Comparison of ENCODE assay signal across 30 mouse cellular contexts in the genomic region with DNA sequence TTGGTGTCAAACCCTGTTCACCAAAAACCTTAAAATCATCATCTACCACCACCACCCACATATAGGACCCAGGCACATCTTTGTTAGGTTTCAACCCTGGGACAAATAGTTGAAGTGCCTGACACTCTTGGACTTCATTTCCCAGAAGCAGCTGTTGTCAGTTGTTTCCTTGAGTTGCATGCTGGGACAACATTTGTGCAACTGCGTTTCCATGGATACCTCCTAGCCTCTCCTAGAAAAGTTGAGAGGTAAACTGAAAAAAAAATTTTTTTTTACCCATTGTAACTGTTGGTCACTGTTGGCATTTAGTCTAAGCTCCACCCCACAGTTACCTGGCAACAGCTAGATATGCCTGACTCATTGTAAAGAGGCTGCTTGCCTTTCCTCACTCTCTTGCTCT. TPM values are rescaled to one million over a fixed set of nuclear protein-coding genes. Genes with fewer than 3 reads are reported as not detected.
A peak's percentile ranks its signal among the peaks of the same experiment; 100 is the strongest.
DNase-seq lines count a peak whose midpoint lies in the region.
"Had no signal": no experiment of that assay in that cellular context is flagged by ENCODE, and none has a peak within 500 bp of the region (broad histone marks: within the 10 kb centered on the region; RNA-seq: fewer than 3 reads in every experiment).

No protein-coding gene starts in this region.

- peak; percentile 19 for DNase-seq in adrenal gland, adult 2 months
- no peak for DNase-seq in adrenal gland, postnatal 4 days (ENCODE audit: low spot score in 2 of 2)
- peak; percentile 27 for DNase-seq in heart, adult 11 months
- no peak for DNase-seq in heart, embryonic 10.5 days (ENCODE audit: low spot score)
- peak; percentile 53 for DNase-seq in ES-CJ7 (ENCODE audit: low read depth, low spot score)
- DNase-seq in R1 (ENCODE audit: low read depth, low spot score) = peak; percentile 88
- DNase-seq in thymus, postnatal 0 days (ENCODE audit: low spot score) = no peak
- DNase-seq in natural killer cell, adult 2 months (ENCODE audit: low spot score in 2 of 2) = no peak
- DNase-seq: cerebellum, adult 11 months; cerebellum, adult 8-10 months; cerebellum, postnatal 14 days; embryo, embryonic 11 days; gastrocnemius, postnatal 10 days; heart, postnatal 36 days; kidney, adult 8-10 months had no signal

- H3K27ac ChIP-seq in heart, embryonic 10.5 days = no peak overlapping the region
- H3K27ac ChIP-seq: embryonic facial prominence, embryonic 15.5 days; heart, embryonic 13.5 days; hindbrain, embryonic 12.5 days had no signal

- H3K9me3 ChIP-seq in heart, embryonic 10.5 days = no peaks in the 10 kb centered on the region
- H3K9me3 ChIP-seq: embryonic facial prominence, embryonic 15.5 days; G1E; heart, embryonic 13.5 days had no signal

- no peaks in the 10 kb centered on the region for H3K36me3 ChIP-seq in heart, embryonic 10.5 days
- H3K36me3 ChIP-seq: embryonic facial prominence, embryonic 15.5 days; G1E; heart, embryonic 13.5 days; hindbrain, embryonic 12.5 days had no signal

- no peaks in the 10 kb centered on the region for H3K4me1 ChIP-seq in heart, embryonic 10.5 days
- H3K4me1 ChIP-seq: embryonic facial prominence, embryonic 15.5 days; heart, embryonic 13.5 days; hindbrain, embryonic 12.5 days had no signal

- H3K27me3 ChIP-seq in heart, embryonic 10.5 days (ENCODE audit: insufficient read depth, poor library complexity, severe bottlenecking) = no peaks in the 10 kb centered on the region
- H3K27me3 ChIP-seq: CH12.LX; embryonic facial prominence, embryonic 15.5 days; heart, embryonic 13.5 days; hindbrain, embryonic 12.5 days had no signal

- H3K4me3 ChIP-seq in heart, embryonic 10.5 days = no peak overlapping the region
- H3K4me3 ChIP-seq: embryonic facial prominence, embryonic 15.5 days; erythroblast, embryonic 14.5 days; heart, embryonic 13.5 days; hindbrain, embryonic 12.5 days had no signal

- WGBS in heart, embryonic 10.5 days = 60% methylated on average over 1 of the region's 1 CpGs

RNA-seq across cellular contexts. Expression of a gene that starts 34.3 kb away (rescaled TPM):
- not detected for total RNA-seq in adrenal gland, adult 2 months (2021)
- polyA plus RNA-seq in adrenal gland, adult 2 months (2012; rRNA removed) = not detected in 2 replicates
- total RNA-seq in adrenal gland, postnatal 4 days (2021) = not detected
- 0.30 and 0.65 TPM in 2 replicates for polyA plus RNA-seq in heart, embryonic 10.5 days (2016; fragmentation: Nextera tagmentation; extraction: Ambion mirVana)
- not detected in 2 replicates for polyA plus RNA-seq in thymus, postnatal 0 days (2015; fragmentation: Nextera tagmentation; extraction: Ambion mirVana)
- total RNA-seq: common myeloid progenitor, adult 5-6 weeks; gastrocnemius, postnatal 10 days; heart, adult 8-10 months; heart, postnatal 36 days had no signal
- polyA plus RNA-seq: erythroblast, embryonic 14.5 days; forebrain, embryonic 16.5 days; frontal cortex, adult 2 months; G1E; gonadal fat pad, adult 2 months; heart, embryonic 13.5 days; heart, postnatal 0 days; hindbrain, embryonic 16.5 days; inflammation-experienced regulatory T-cells, adult 6 months; intestine, postnatal 0 days had no signal

Comparison
In these comparisons a context has a peak if more than half of its experiments do, and no peak if none do; other contexts are left out.
1. DNase-seq: peak in adrenal gland, adult 2 months (single experiment), heart, adult 11 months (single experiment), ES-CJ7 (single experiment) and R1 (single experiment); none in adrenal gland, postnatal 4 days (0 of 2), heart, embryonic 10.5 days (single experiment), thymus, postnatal 0 days (single experiment) and natural killer cell, adult 2 months (0 of 2).